Mouse (Mus musculus) hindbrain, embryonic 14.5 days (tissue): ENCODE results near the gene Nova2. TPM values are rescaled to one million over a fixed set of nuclear protein-coding genes. Genes with fewer than 3 reads are reported as not detected.

Experiments used
- ATAC-seq: fragments of 200-750 bp; cut with Nextera tagmentation; 2 replicates; pipeline ENCODE4 v1.8.0; 2017; ENCODE audit warnings: moderate number of reproducible peaks, mild to moderate bottlenecking, moderate TSS enrichment, moderate library complexity; ENCODE audit not compliant: low FRiP score
- DNase-seq: peaks from one replicate; pipeline ENCODE4 v3.0.0-alpha.2; 2015; ENCODE audit warnings: low spot score
- H3K27ac ChIP-seq: fragments of 300-500 bp; sonication (generic); 2 replicates; pipeline ENCODE4 v1.5.1; 2014; ENCODE audit warnings: mild to moderate bottlenecking, moderate library complexity
- H3K27me3 ChIP-seq: fragments of 300-500 bp; sonication (generic); 2 replicates; pipeline ENCODE4 v1.6.1; 2014; ENCODE audit warnings: mild to moderate bottlenecking, low read length, mixed read lengths; ENCODE audit not compliant: control insufficient read depth, insufficient read depth
- H3K36me3 ChIP-seq: fragments of 300-500 bp; sonication (generic); replicated peaks from 2 replicates; pipeline ENCODE4 v1.6.1; 2014; ENCODE audit not compliant: control insufficient read depth, insufficient read depth
- H3K4me1 ChIP-seq: fragments of 300-500 bp; sonication (generic); replicated peaks from 2 replicates; pipeline ENCODE4 v1.6.1; 2014; ENCODE audit warnings: antibody characterized with exemption, low read length, mixed read lengths; ENCODE audit not compliant: control insufficient read depth, insufficient read depth
- H3K4me2 ChIP-seq: fragments of 300-500 bp; sonication (generic); replicated peaks from 2 replicates; pipeline ENCODE4 v1.6.1; 2014; ENCODE audit warnings: mild to moderate bottlenecking, moderate library complexity
- H3K4me3 ChIP-seq: fragments of 300-500 bp; sonication (generic); replicated peaks from 2 replicates; pipeline ENCODE4 v1.5.1; 2014; ENCODE audit warnings: mild to moderate bottlenecking, low read length
- H3K9ac ChIP-seq: fragments of 300-500 bp; sonication (generic); 2 replicates; pipeline ENCODE4 v1.6.1; 2014
- H3K9me3 ChIP-seq: fragments of 300-500 bp; sonication (generic); 2 replicates; pipeline ENCODE4 v1.6.1; 2016; ENCODE audit warnings: low read length; ENCODE audit not compliant: control insufficient read depth
- WGBS: fragments of 180-500 bp; shearing (Covaris S2); extraction: QIAGEN DNeasy Blood & Tissue Kit; methylation state at CpG from one replicate; pipeline ENCODE4 v1.1.7; 2014; 5-methylcytosine and 5-hydroxymethylcytosine counted together
- polyA plus RNA-seq: library from polyadenylated mRNA; unstranded; fragments of >200 nt; fragmentation: Nextera tagmentation; extraction: Ambion mirVana; gene quantifications from 2 replicates; pipeline ENCODE4 v1.2.1, GENCODE M21; 2014

The Nova2 gene
- polyA plus RNA-seq, 1 experiment from 2014 or later: 15.4 TPM

DNA sequence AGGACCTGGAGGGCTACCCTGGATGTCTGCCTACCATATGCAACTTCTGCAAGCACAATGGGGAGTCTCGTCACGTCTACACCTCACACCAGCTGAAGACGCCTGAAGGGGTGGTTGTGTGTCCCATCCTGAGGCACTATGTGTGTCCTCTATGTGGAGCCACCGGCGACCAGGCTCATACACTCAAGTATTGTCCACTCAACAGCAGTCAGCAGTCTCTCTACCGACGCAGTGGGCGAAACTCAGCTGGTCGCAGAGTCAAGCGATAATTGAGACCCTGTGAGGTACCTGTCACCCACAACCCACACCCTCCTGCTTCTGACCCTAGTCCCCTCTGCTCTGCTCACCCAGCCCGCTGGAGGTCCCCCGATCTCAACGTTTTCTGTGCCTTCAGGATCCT lies 62.1 kb downstream of the Nova2 start:
- no peak overlapping the region for H3K9ac ChIP-seq
- H3K27ac ChIP-seq: no peak overlapping the region
- WGBS: 77% methylated on average over 13 of the region's 13 CpGs
- H3K27me3 ChIP-seq: no peaks in the 10 kb centered on the region
- H3K4me3 ChIP-seq: no peak overlapping the region
- DNase-seq: no peak
- H3K9me3 ChIP-seq: no peaks in the 10 kb centered on the region
- no peak overlapping the region for H3K4me2 ChIP-seq
- no peaks in the 10 kb centered on the region for H3K36me3 ChIP-seq
- no peak for ATAC-seq
- peaks cover 14% of the 10 kb centered on the region for H3K4me1 ChIP-seq

DNA sequence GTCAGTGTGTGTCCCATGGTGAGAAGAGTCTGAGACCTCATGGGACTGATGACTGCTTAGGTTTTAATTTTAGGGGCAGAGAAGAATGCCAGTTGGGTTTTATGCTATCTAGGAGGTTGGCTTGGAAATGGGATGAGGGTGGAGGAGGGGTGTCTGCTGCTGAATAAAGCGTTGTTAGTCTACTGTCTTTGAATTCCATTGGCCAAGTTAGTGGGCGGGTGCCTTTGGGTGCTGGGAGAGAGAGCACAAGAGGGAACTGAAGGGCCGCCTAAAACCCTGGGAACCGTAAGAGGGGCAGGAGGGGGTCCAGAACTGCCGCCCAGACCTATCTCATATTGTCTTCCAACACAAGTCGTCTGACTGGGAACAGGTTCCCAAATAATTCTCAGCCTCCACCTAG lies 63.1 kb downstream of the Nova2 start:
- Histone ChIP-seq H3K4me1 (peaks cover 22% of the 10 kb centered on the region), H3K27me3 (no peaks in the 10 kb centered on the region), H3K9ac (no peak overlapping the region), H3K9me3 (no peaks in the 10 kb centered on the region), H3K4me2 (no peak overlapping the region), H3K36me3 (no peaks in the 10 kb centered on the region), H3K4me3 (no peak overlapping the region), H3K27ac (no peak overlapping the region)
- ATAC-seq (no peak), DNase-seq (no peak)
- WGBS: 76% methylated on average over 6 of the region's 6 CpGs

DNA sequence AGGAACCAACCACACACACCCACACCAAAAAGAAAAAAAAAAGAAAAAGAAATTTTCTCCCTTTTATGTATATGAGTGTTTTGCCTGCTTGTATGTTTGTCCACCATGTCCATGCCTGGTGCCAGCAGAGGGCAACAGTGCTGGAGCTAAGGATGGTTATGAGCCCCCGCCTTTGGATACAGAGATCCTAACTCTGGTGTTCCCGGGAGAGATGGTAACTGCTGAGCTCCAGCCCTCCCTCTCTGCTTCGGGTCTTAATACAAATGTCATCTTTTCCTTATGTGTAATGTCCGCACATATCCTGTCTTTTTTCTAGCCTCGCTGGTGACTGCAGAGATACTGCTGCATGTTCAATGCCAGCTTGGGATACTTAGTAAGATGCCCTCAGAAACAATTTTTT lies 64.3 kb downstream of the Nova2 start:
- peak overlapping the region; percentile 58 for H3K4me3 ChIP-seq
- H3K4me2 ChIP-seq: peak overlapping the region; percentile 75
- peak overlapping the region; percentile 57 for H3K9ac ChIP-seq
- H3K27me3 ChIP-seq: no peaks in the 10 kb centered on the region
- H3K4me1 ChIP-seq: peaks cover 28% of the 10 kb centered on the region
- H3K27ac ChIP-seq: peak overlapping the region; percentile 93
- ATAC-seq (no peak), DNase-seq (peak; percentile 63)
- H3K36me3 ChIP-seq: no peaks in the 10 kb centered on the region
- 5% methylated on average over 5 of the region's 5 CpGs for WGBS
- no peaks in the 10 kb centered on the region for H3K9me3 ChIP-seq

DNA sequence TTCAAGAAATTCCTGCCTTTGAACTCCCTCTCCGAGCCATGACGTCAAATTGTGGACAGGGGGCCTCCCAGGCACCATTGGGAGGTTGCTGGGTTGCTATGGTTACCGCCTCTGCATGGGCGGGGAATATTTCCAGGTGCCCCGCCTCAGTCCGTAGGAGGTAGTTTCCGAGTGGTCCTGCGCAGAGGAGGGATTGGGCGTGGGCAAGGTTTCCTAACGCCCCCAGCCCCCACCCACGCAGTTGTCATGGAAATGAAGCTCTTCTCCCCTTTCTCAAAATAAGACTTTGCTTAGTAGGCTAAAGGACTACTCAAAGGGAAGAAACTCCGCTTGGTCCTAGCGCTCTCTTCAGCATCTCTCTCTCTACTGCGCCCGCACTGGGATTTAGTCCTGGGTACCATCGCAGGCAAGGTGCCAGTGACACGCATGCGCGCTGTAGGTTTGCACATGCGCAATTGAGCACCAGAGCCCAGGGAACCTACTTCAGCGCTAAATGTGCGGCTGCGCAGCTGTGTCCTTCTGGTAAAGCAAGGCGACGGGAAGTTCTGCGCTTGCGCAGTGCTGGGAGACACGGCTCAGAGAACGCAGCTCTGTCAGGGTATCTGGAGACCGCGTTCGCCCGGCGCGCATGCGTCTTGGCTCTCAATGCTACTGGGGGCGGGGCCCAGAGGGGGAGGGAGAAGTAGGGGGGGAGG lies 65.1 kb downstream of the Nova2 start, which contains the start of gene Mypop:
Gene Mypop (plus strand): TSS at position 645 of the 695 bp plus-strand sequence.
- under 1% methylated on average over 37 of the region's 37 CpGs for WGBS
- H3K9ac ChIP-seq: peak within 1 kb of the TSS; percentile 74

DNA sequence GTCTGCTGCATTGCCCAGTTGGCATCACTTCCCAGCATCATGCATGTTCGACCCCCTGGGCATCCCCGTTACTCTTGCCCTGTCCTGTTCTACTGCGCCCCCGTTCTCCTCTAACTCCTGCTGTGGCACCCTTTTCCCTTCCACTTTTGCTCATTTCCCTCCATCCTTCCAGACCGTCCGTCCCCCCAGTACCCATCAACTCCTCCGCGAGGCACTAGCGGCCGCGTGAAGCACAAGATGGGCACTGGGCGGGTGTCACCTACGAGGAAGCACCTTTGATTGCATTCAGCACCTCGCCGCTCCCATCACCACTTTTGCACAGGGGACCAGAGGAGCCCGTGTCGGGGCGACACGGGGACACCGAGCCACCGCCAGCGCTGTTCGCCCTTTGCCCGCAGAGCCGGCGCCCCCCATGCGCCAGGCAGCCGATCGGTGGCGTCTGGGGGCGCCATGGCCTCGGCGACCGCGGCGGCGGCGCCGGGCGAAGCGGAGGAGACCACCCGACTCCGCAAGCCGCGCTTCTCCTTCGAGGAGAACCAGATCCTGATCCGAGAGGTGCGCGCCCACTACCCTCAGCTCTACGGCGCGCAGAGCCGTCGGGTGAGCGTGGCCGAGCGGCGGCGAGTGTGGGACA lies 66.1 kb downstream of the Nova2 start:
- DNase-seq (no peak), ATAC-seq (peak; percentile 7; the same call in 1 of the 2 replicates)
- H3K4me1 ChIP-seq: peaks cover 30% of the 10 kb centered on the region
- H3K27me3 ChIP-seq: no peaks in the 10 kb centered on the region
- no peaks in the 10 kb centered on the region for H3K36me3 ChIP-seq
- H3K9me3 ChIP-seq: no peaks in the 10 kb centered on the region
- peak overlapping the region; percentile 75 for H3K4me2 ChIP-seq
- peak overlapping the region; percentile 74 for H3K9ac ChIP-seq
- WGBS: under 1% methylated on average over 53 of the region's 59 CpGs
- H3K4me3 ChIP-seq: peak overlapping the region; percentile 58
- H3K27ac ChIP-seq: peak overlapping the region; percentile 78

More for the DNA sequence above, 65.1 kb downstream of the Nova2 start, which contains the start of gene Mypop:
- Histone ChIP-seq H3K27me3 (no peaks in the 10 kb centered on the region), H3K4me2 (peak within 1 kb of the TSS; percentile 75), H3K36me3 (no peaks in the 10 kb centered on the region), H3K4me3 (peak within 1 kb of the TSS; percentile 58), H3K9me3 (no peaks in the 10 kb centered on the region), H3K4me1 (peaks cover 30% of the 10 kb centered on the region), H3K27ac (peak within 1 kb of the TSS; percentile 93)
- ATAC-seq: peak; percentile 93
- peak; percentile 100 for DNase-seq

DNA sequence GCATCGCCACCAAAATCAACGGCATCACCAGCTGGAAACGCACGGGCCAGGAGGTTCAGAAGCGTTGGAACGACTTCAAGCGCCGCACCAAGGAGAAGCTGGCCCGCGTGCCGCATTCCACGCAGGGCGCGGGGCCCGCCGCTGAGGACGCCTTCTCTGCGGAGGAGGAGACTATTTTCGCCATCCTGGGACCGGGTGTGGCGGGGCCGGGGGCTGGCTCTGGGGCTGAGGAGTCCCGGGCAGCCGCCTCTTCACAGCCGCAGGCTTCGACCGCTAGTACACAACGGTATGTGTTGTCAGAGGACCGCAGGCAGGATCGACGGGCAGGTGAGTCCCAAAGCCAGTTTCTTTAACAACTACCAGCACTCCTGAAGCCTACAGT lies 66.6 kb downstream of the Nova2 start:
- DNase-seq (no peak), ATAC-seq (no peak)
- Histone ChIP-seq H3K4me2 (peak overlapping the region; percentile 75), H3K27me3 (no peaks in the 10 kb centered on the region), H3K36me3 (no peaks in the 10 kb centered on the region), H3K4me3 (peak overlapping the region; percentile 58), H3K27ac (0 out of 2 replicates have a peak overlapping the region, but pooled peaks have one; percentile 78), H3K4me1 (peaks cover 30% of the 10 kb centered on the region), H3K9me3 (no peaks in the 10 kb centered on the region), H3K9ac (peak overlapping the region; percentile 74)
- 3% methylated on average over 31 of the region's 31 CpGs for WGBS

DNA sequence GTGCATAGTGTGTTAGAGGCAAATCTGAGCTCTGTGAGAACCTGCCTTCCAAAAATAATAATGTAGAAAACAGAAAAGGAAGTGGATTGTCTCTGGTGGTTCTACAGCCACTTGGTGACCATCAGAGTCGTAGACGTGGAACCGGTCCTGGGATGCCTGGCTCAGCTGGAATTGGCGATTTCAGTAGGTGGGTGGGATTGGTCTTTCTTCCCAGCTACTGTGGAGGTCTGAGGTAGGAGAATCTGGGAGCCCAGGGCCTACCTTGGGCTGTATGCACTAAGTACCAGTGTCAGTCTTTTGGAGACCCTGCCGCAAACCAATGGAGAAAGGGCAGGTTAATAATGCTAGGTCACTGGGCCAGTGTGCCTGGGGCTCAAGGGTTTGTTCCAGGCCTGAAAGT lies 67.3 kb downstream of the Nova2 start:
- Histone ChIP-seq H3K27ac (no peak overlapping the region), H3K4me3 (peak overlapping the region; percentile 58), H3K27me3 (no peaks in the 10 kb centered on the region), H3K4me1 (peaks cover 30% of the 10 kb centered on the region), H3K4me2 (peak overlapping the region; percentile 75), H3K9ac (no peak overlapping the region), H3K36me3 (no peaks in the 10 kb centered on the region), H3K9me3 (no peaks in the 10 kb centered on the region)
- ATAC-seq: no peak
- WGBS: 88% methylated on average over 5 of the region's 5 CpGs
- no peak for DNase-seq

DNA sequence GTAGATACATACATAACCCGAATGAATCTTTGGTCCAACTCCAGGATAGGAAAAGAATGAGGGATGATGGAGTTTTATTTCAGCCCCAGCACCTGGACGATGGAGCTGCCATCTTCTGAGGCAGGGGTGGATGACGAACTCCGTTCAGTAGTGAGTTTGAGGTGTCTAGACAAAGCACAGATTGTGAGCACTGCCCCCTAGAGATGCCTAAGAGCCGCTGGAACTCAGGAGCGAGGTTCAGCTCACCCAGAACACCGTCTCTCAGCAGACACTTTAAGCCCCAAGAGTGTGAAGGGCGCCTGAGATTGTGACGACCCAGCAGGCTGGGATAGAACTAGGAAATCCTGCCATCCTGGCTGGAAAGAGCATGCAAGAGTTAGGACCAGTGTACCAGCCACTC lies 73.1 kb downstream of the Nova2 start:
- peaks cover 8% of the 10 kb centered on the region; the same call in 1 of the 2 replicates for H3K4me1 ChIP-seq
- no peaks in the 10 kb centered on the region for H3K27me3 ChIP-seq
- H3K9ac ChIP-seq: no peak overlapping the region

DNA sequence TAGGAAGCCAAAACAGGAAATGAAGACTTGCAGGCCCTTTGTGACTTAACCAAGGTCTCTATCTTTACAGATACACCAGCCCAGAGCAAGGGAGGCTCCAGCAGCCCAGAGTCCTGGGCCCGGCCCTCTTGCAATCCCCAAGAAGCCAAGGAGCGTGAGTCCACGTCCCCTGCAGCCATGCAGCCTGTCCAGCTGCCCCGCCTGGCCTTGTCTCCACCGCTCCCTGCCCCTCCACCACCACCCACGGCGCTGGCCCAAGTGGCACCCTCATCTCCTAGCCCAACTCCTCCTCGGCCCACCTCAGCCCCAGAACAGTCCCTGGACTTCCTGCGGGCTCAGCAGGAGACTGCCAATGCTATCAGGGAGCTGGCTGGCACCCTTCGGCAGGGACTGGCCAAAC lies 74.7 kb downstream of the Nova2 start:
- peak overlapping the region; percentile 25 for H3K4me3 ChIP-seq
- H3K27me3 ChIP-seq: no peaks in the 10 kb centered on the region
- H3K4me2 ChIP-seq: peak overlapping the region; percentile 45
- H3K9me3 ChIP-seq: no peaks in the 10 kb centered on the region
- H3K4me1 ChIP-seq: peaks cover 10% of the 10 kb centered on the region
- H3K9ac ChIP-seq: peak overlapping the region; percentile 47
- ATAC-seq: no peak
- WGBS: 62% methylated on average over 10 of the region's 10 CpGs
- peaks cover 14% of the 10 kb centered on the region for H3K36me3 ChIP-seq
- DNase-seq: no peak
- no peak overlapping the region for H3K27ac ChIP-seq

More for the DNA sequence above, 73.1 kb downstream of the Nova2 start:
- Histone ChIP-seq H3K4me2 (no peak overlapping the region), H3K36me3 (0 out of 2 replicates have a peak, but pooled peaks cover 11% of the 10 kb centered on the region), H3K4me3 (no peak overlapping the region), H3K27ac (no peak overlapping the region), H3K9me3 (no peaks in the 10 kb centered on the region)
- no peak for ATAC-seq
- WGBS: 39% methylated on average over 9 of the region's 9 CpGs
- no peak for DNase-seq
